Mouse (Mus musculus) E14TG2a.4 (cell line): Measurements from ENCODE around the gene Fam198a.
A peak's percentile ranks its signal among the peaks of the same experiment; 100 is the strongest.

Experiments used
- H3K27me3 ChIP-seq: 2 replicates; pipeline ENCODE4 v1.6.1; 2014; ENCODE audit warnings: low read length, control low read depth; ENCODE audit not compliant: insufficient read depth
- H3K36me3 ChIP-seq: 2 replicates; pipeline ENCODE4 v1.6.1; 2014; ENCODE audit warnings: low read length, control low read depth; ENCODE audit not compliant: insufficient read depth
- H3K4me1 ChIP-seq: replicated peaks from 2 replicates; pipeline ENCODE4 v1.6.1; 2014; ENCODE audit warnings: low read depth, low read length, control low read depth
- H3K4me3 ChIP-seq: replicated peaks from 2 replicates; pipeline ENCODE4 v1.5.1; 2014; ENCODE audit warnings: mild to moderate bottlenecking, low read length
- H3K9me3 ChIP-seq: 2 replicates; pipeline ENCODE4 v1.6.1; 2014; ENCODE audit warnings: low read length, control low read depth
- CTCF ChIP-seq: conservative IDR thresholded peaks from 2 replicates; pipeline ENCODE4 v1.5.1; 2014; ENCODE audit warnings: low read length
- NANOG ChIP-seq: IDR thresholded peaks from 2 replicates; pipeline ENCODE4 v1.6.1; 2014; ENCODE audit warnings: borderline replicate concordance, low read length, mixed read lengths
- POU5F1 ChIP-seq: IDR thresholded peaks from 2 replicates; pipeline ENCODE4 v1.6.1; 2014; ENCODE audit warnings: low read length, borderline replicate concordance

Fam198a gene

DNA sequence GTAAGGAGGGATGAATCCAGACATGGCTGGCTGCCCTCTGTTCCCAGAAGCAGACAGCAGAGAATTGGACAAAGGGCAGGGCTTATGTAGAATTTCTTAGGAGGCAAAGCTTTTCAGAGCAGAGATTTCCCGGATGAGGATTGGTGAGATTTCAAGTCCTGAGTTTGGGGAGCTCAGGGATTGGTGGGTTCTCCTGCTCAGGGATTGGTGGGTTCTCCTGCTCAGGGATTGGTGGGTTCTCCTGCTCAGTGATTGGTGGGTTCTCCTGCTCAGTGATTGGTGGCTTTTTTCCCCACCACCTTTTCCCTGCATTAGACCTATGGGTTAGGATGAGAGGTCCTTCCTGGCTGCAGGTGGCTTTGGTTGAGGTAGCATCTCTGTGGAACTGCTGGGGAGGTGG, 13.8 kb upstream of the Fam198a start:
- no peak for TF ChIP-seq NANOG
- TF ChIP-seq POU5F1, result no peak
- TF ChIP-seq CTCF, result no peak
- no peaks in the 10 kb centered on the region for H3K36me3 ChIP-seq

DNA sequence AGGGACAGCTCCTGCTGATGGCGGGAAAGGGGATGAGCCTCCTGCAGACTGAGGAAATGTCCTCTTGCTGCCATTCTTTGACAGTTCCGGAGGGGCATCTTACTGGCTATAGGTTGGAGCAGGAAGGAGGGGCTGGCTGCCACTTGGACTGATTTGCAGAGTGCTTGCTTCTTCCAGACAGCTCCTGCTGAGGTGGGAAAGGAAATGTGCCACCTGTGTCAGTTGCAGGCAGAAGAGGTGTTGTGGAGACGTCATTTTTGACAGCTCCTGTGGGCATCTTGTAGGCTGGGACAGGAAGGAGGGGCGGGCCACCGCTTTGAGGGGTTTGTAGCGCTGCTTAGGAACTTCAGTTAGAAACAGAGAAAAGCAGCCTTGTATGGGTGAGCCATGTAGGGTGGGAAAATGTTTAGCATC, 13.3 kb upstream of the Fam198a start:
- H3K9me3 ChIP-seq, result no peaks in the 10 kb centered on the region

More for the DNA sequence above, 13.8 kb upstream of the Fam198a start:
- Histone ChIP-seq H3K27me3 (peaks cover 25% of the 10 kb centered on the region), H3K9me3 (no peaks in the 10 kb centered on the region), H3K4me3 (no peak overlapping the region), H3K4me1 (peaks cover 2% of the 10 kb centered on the region; the same call in 1 of the 2 replicates)

GRCm38 (mm10) chr9:121937944-121938355, 12.8 kb upstream of the Fam198a start:
- peaks cover 24% of the 10 kb centered on the region for H3K27me3 ChIP-seq
- H3K4me3 ChIP-seq, result no peak overlapping the region
- no peaks in the 10 kb centered on the region for H3K9me3 ChIP-seq
- H3K36me3 ChIP-seq, result no peaks in the 10 kb centered on the region
- TF ChIP-seq POU5F1 (no peak), NANOG (no peak), CTCF (no peak)
- H3K4me1 ChIP-seq, result peaks cover 2% of the 10 kb centered on the region; the same call in 1 of the 2 replicates

More for the DNA sequence above, 13.3 kb upstream of the Fam198a start:
- Histone ChIP-seq H3K27me3 (peaks cover 24% of the 10 kb centered on the region), H3K4me3 (no peak overlapping the region), H3K4me1 (peaks cover 2% of the 10 kb centered on the region; the same call in 1 of the 2 replicates), H3K36me3 (no peaks in the 10 kb centered on the region)
- TF ChIP-seq CTCF (no peak), NANOG (no peak), POU5F1 (no peak)

DNA sequence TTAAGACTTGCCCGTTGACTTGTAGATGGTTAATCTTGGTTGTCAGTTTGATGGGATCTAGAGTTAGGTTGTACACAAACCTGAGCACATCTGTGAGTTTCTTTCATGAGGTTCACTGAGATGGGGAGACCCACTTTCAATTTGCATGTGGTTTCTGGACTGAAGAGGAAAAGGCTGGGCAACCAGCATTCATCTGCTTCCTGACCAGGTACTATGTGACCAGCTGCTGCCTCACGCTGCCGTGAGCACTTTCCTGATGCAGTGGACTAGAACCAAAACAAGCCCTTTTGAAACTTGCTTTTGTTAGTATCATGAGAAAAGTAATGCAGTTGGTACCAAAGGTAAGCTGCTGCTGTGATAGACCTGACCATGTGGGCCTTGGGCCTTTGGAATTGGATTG, 7.8 kb upstream of the Fam198a start:
- Histone ChIP-seq H3K27me3 (peaks cover 13% of the 10 kb centered on the region), H3K9me3 (no peaks in the 10 kb centered on the region), H3K36me3 (no peaks in the 10 kb centered on the region), H3K4me3 (no peak overlapping the region), H3K4me1 (no peaks in the 10 kb centered on the region; the same call in 1 of the 2 replicates)
- TF ChIP-seq CTCF (no peak), POU5F1 (no peak)

DNA sequence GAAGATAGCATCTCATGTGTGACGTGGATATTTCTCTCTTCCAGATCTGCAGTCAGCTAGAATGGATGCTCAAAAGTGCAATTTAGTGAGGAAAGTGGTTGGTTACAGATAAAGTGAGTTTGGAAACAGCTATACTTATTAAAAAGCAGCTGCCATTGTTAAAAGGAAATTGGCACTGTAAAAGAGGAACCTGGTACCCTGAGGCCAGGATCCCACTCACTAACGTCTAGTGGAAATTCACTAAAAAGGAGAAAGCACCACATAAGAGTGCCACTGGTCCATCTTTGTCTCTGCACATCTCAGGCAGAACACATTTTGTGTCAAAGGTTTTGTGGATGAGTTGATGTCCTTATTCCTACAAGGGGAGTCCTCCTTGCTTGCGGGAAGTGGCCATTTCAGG, 7.2 kb upstream of the Fam198a start:
- H3K9me3 ChIP-seq, result no peaks in the 10 kb centered on the region
- H3K4me3 ChIP-seq, result no peak overlapping the region
- TF ChIP-seq CTCF (no peak), NANOG (no peak), POU5F1 (no peak)
- H3K27me3 ChIP-seq, result peaks cover 10% of the 10 kb centered on the region; the same call in 1 of the 2 replicates
- no peaks in the 10 kb centered on the region for H3K4me1 ChIP-seq
- no peaks in the 10 kb centered on the region for H3K36me3 ChIP-seq

DNA sequence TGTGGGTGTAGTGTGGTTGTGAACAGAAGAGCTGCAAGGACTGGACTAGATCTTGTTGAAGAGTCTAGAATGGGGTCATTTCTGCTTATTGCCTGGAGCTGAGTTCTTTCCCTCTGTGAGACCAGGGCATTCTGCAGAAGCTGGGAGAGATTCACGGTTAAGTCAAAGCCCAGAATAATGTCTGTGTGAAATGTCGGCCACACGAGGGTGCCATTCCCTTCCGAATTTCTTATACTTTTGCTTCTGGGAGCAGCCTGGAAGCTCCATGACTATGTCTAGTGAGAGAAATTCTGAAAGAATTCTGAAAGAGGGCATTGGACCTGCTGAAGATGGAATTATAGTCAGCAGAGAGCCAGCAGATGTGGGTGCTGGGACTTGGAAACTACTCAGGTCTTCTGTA, 3.0 kb upstream of the Fam198a start:
- Histone ChIP-seq H3K36me3 (no peaks in the 10 kb centered on the region), H3K27me3 (peaks cover 26% of the 10 kb centered on the region), H3K4me3 (no peak overlapping the region), H3K9me3 (no peaks in the 10 kb centered on the region), H3K4me1 (peaks cover 15% of the 10 kb centered on the region)
- TF ChIP-seq CTCF (peak; percentile 18; the same call in 1 of the 2 replicates), POU5F1 (no peak)

GRCm38 (mm10) chr9:121948431-121948830, 2.4 kb upstream of the Fam198a start:
- TF ChIP-seq CTCF (no peak), POU5F1 (no peak), NANOG (no peak)
- H3K36me3 ChIP-seq, result no peaks in the 10 kb centered on the region
- H3K27me3 ChIP-seq, result peaks cover 28% of the 10 kb centered on the region
- H3K4me3 ChIP-seq, result no peak overlapping the region
- no peaks in the 10 kb centered on the region for H3K9me3 ChIP-seq
- H3K4me1 ChIP-seq, result peaks cover 15% of the 10 kb centered on the region

DNA sequence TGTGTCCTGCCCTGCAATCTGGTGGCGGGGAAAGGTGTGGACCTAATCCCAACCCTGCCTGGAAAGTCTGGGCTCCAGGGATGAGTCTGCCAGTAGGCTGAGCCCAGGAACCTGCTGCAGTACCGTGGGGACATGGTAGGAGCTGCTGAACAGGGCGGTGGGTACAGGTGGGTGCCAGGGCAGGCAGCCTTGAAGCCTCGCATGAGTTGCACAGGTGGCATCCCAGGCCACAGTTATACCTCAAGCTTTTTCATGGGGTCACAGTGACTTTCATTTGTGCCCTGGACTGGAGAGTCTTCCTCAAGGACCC, 281 bp downstream of the Fam198a start:
- Histone ChIP-seq H3K4me1 (peaks cover 15% of the 10 kb centered on the region), H3K9me3 (no peaks in the 10 kb centered on the region), H3K27me3 (peaks cover 24% of the 10 kb centered on the region), H3K4me3 (peak overlapping the region; percentile 67), H3K36me3 (no peaks in the 10 kb centered on the region)
- TF ChIP-seq NANOG, result no peak
- no peak for TF ChIP-seq POU5F1
- TF ChIP-seq CTCF, result no peak

GRCm38 (mm10) chr9:121952596-121952995, 1.8 kb downstream of the Fam198a start:
- no peaks in the 10 kb centered on the region for H3K36me3 ChIP-seq
- no peak overlapping the region for H3K4me3 ChIP-seq
- peaks cover 15% of the 10 kb centered on the region for H3K4me1 ChIP-seq
- TF ChIP-seq CTCF (no peak), POU5F1 (no peak), NANOG (no peak)
- no peaks in the 10 kb centered on the region for H3K9me3 ChIP-seq
- peaks cover 18% of the 10 kb centered on the region for H3K27me3 ChIP-seq
